Comparison of ENCODE assay signal across 10 mouse cellular contexts in genomic region chr2:27847001-27847400, GRCm38 (mm10). TPM values are rescaled to one million over a fixed set of nuclear protein-coding genes. Genes with fewer than 3 reads are reported as not detected.
DNase-seq lines count a peak whose midpoint lies in the region; ATAC-seq and TF ChIP-seq lines count a peak whose summit lies in the region.
"Had no signal": no experiment of that assay in that cellular context is flagged by ENCODE, and none has a peak within 500 bp of the region (broad histone marks: within the 10 kb centered on the region; RNA-seq: fewer than 3 reads in every experiment).

No protein-coding gene starts in this region.

- H3K9ac ChIP-seq in hindbrain, embryonic 16.5 days (ENCODE audit: low read depth, low read length), result no peak overlapping the region
- no peak overlapping the region for H3K9ac ChIP-seq in kidney, postnatal 0 days (ENCODE audit: low read depth, low read length)
- no peak overlapping the region for H3K9ac ChIP-seq in forebrain, embryonic 13.5 days

- no peak overlapping the region for H3K4me3 ChIP-seq in hindbrain, embryonic 10.5 days
- H3K4me3 ChIP-seq in hindbrain, embryonic 16.5 days (ENCODE audit: low read length), result no peak overlapping the region
- H3K4me3 ChIP-seq in kidney, postnatal 0 days (replicated peaks; ENCODE audit: low read depth, low read length), result no peak overlapping the region
- no peak overlapping the region for H3K4me3 ChIP-seq in forebrain, embryonic 13.5 days

- 0 out of 2 replicates have a peak, but pooled peaks cover 14% of the 10 kb centered on the region for H3K4me1 ChIP-seq in hindbrain, embryonic 10.5 days (replicated peaks)
- H3K4me1 ChIP-seq in hindbrain, embryonic 16.5 days (ENCODE audit: control insufficient read depth, insufficient read depth, low read depth, low read length), result no peaks in the 10 kb centered on the region
- H3K4me1 ChIP-seq in kidney, postnatal 0 days (replicated peaks; ENCODE audit: insufficient read depth, low read length), result no peaks in the 10 kb centered on the region
- H3K4me1 ChIP-seq in forebrain, embryonic 13.5 days, result no peaks in the 10 kb centered on the region

- no peak overlapping the region for H3K4me2 ChIP-seq in hindbrain, embryonic 16.5 days (ENCODE audit: low read length)
- H3K4me2 ChIP-seq in kidney, postnatal 0 days (ENCODE audit: low read length), result no peak overlapping the region
- no peak overlapping the region for H3K4me2 ChIP-seq in forebrain, embryonic 13.5 days

- peak overlapping the region; percentile 50; the same call in 1 of the 2 replicates for H3K27ac ChIP-seq in hindbrain, embryonic 10.5 days
- no peak overlapping the region for H3K27ac ChIP-seq in hindbrain, embryonic 16.5 days (ENCODE audit: low read depth, low read length)
- peak overlapping the region; percentile 25; the same call in 1 of the 2 replicates for H3K27ac ChIP-seq in kidney, postnatal 0 days
- no peak overlapping the region for H3K27ac ChIP-seq in forebrain, embryonic 13.5 days

- no peaks in the 10 kb centered on the region for H3K36me3 ChIP-seq in hindbrain, embryonic 10.5 days
- no peaks in the 10 kb centered on the region for H3K36me3 ChIP-seq in hindbrain, embryonic 16.5 days (ENCODE audit: control insufficient read depth, insufficient read depth, low read length)
- no peaks in the 10 kb centered on the region for H3K36me3 ChIP-seq in kidney, postnatal 0 days (ENCODE audit: insufficient read depth, low read length)
- H3K36me3 ChIP-seq in forebrain, embryonic 13.5 days (ENCODE audit: poor library complexity, severe bottlenecking), result no peaks in the 10 kb centered on the region

- H3K27me3 ChIP-seq in hindbrain, embryonic 10.5 days (ENCODE audit: insufficient read depth, poor library complexity, severe bottlenecking), result no peaks in the 10 kb centered on the region
- H3K27me3 ChIP-seq in hindbrain, embryonic 16.5 days (replicated peaks; ENCODE audit: control insufficient read depth, insufficient read depth, low read length), result no peaks in the 10 kb centered on the region
- H3K27me3 ChIP-seq in kidney, postnatal 0 days (ENCODE audit: insufficient read depth, low read length), result no peaks in the 10 kb centered on the region
- H3K27me3 ChIP-seq in forebrain, embryonic 13.5 days, result no peaks in the 10 kb centered on the region

- WGBS in hindbrain, embryonic 10.5 days, result 62% methylated on average over 5 of the region's 5 CpGs
- 65% methylated on average over 5 of the region's 5 CpGs for WGBS in hindbrain, embryonic 16.5 days
- 58% methylated on average over 5 of the region's 5 CpGs for WGBS in kidney, postnatal 0 days
- 78% methylated on average over 5 of the region's 5 CpGs for WGBS in forebrain, embryonic 13.5 days

- TF ChIP-seq CTCF in kidney, postnatal 0 days (IDR thresholded peaks at IDR 0.05; ENCODE audit: low read depth), result no peak

- DNase-seq in hindbrain, embryonic 10.5 days (ENCODE audit: low spot score), result peak; percentile 40
- peak; percentile 48 for DNase-seq in heart, adult 8-10 months (ENCODE audit: low spot score)
- peak; percentile 26 for DNase-seq in kidney, postnatal 0 days (ENCODE audit: low spot score)
- peak; percentile 69 for DNase-seq in testis, postnatal 10 days (ENCODE audit: low spot score)
- DNase-seq in layer of hippocampus, postnatal 36 days, result no peak
- no peak for DNase-seq in left cerebral cortex, adult 9 months (ENCODE audit: low spot score in 2 of 2)
- DNase-seq: retina, postnatal 1 day had no signal

- no peaks in the 10 kb centered on the region for H3K9me3 ChIP-seq in hindbrain, embryonic 10.5 days
- H3K9me3 ChIP-seq in hindbrain, embryonic 16.5 days (ENCODE audit: control insufficient read depth, low read length), result no peaks in the 10 kb centered on the region
- no peaks in the 10 kb centered on the region for H3K9me3 ChIP-seq in kidney, postnatal 0 days (replicated peaks; ENCODE audit: low read length)
- no peaks in the 10 kb centered on the region for H3K9me3 ChIP-seq in forebrain, embryonic 13.5 days (replicated peaks)

- no peak for ATAC-seq in hindbrain, embryonic 16.5 days
- ATAC-seq in kidney, postnatal 0 days (replicated peaks; ENCODE audit: low FRiP score, low read depth), result no peak
- ATAC-seq in forebrain, embryonic 13.5 days, result no peak
- ATAC-seq: CD4-positive, CD25-positive, alpha-beta regulatory T cell, adult 4 months had no signal

RNA-seq across cellular contexts. Expression of gene Col5a1, which starts 39.2 kb away (rescaled TPM):
- polyA plus RNA-seq in hindbrain, embryonic 10.5 days (2016; fragmentation: Nextera tagmentation; extraction: Ambion mirVana), result 21.2 and 25.6 TPM in 2 replicates
- 9.2 and 13.5 TPM in 2 replicates for polyA plus RNA-seq in hindbrain, embryonic 16.5 days (2015; fragmentation: Nextera tagmentation; extraction: Ambion mirVana)
- 10 to 100 TPM; 10.8 to 17.6 (median 15.1) TPM for total RNA-seq in heart, adult 8-10 months (2022)
- 33.2 and 36.5 TPM in 2 replicates for polyA plus RNA-seq in kidney, postnatal 0 days (2015; fragmentation: Nextera tagmentation; extraction: Ambion mirVana)
- 1 to 10 TPM; 3.6 to 3.9 TPM for total RNA-seq in layer of hippocampus, postnatal 36 days (2021)
- polyA plus RNA-seq in forebrain, embryonic 13.5 days (2015; fragmentation: Nextera tagmentation; extraction: Ambion mirVana), result 6.1 and 6.5 TPM in 2 replicates
- polyA plus RNA-seq: CD4-positive, CD25-positive, alpha-beta regulatory T cell, adult 4 months had no signal

Comparison
In these comparisons a context has a peak if more than half of its experiments do, and no peak if none do; other contexts are left out.
1. H3K27ac ChIP-seq: peak in hindbrain, embryonic 10.5 days (single experiment) and kidney, postnatal 0 days (single experiment); none in hindbrain, embryonic 16.5 days (single experiment) and forebrain, embryonic 13.5 days (single experiment).
2. DNase-seq: peak in hindbrain, embryonic 10.5 days (single experiment), heart, adult 8-10 months (single experiment), kidney, postnatal 0 days (single experiment) and testis, postnatal 10 days (single experiment); none in layer of hippocampus, postnatal 36 days (0 of 2) and left cerebral cortex, adult 9 months (0 of 2).